Mouse (Mus musculus) v-Abl transformed pro-B cells (cell line): ENCODE measurements around the gene Hmgb4.

Source experiments
- in situ Hi-C, 2 experiments: fragments of 400-800 bp; cut with MboI; formaldehyde crosslinking; loops; one replicate each; pipeline ENCODE4 v1.15.1; 2025; ENCODE audit not compliant: unreplicated experiment in 2 of 2

Hmgb4 gene

DNA sequence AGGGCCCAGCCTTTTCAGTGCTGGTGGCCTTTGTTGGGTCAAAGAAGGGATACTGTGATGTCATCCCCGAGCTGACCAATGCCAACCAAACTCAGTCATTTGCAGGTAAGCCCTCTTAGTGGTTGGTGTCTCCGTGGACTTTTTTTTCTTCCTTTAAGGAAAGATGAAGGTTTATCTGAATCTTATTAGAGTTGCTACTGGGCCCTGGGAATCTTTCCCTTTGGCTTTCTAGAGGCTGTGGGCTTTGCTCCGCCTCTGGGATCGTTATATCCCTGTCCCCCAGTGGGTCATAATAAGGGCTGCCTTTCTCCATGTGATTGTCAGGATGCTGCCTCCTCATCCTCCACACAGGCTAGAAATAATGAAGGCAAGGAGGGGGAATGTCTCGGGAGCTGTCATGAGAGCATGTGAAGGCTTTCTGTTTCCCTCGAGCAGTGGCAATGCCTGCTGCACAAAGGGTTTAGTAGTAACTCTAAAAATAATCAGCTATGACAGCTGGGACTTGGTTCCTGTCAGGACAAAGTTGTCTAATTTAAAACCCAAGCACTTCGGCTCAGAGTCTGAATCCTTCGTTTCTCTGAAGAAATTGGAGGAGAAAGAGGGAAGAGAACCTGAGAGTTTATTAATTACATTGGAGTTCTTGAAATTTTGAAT is at the start of gene Hmgb4:
TSS of gene Hmgb4 (minus strand) at position 51 of the 654 bp plus-strand sequence.
- in situ Hi-C loops, result no loop called here

DNA sequence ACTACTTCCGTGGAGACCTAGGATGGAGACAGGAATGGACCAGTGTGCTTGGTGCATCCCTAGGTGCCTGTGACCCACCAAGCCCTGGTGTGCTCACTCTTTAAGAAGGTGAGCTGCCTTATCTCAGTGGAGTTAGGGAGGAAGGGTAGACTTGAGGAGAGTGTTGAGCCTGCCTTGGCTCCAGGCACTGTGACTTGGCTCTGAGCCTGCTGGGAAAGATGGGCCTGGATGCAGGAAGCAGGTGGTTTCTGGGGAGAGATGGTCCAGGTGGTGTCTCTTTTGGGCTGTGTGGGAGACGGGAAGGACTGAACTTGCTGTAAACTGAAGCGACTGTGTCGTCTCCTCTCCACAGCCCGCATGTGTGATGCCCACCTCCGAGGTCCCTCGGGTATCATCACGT is 45.3 kb upstream of the Hmgb4 start:
- in situ Hi-C loops, result no loop called here

DNA sequence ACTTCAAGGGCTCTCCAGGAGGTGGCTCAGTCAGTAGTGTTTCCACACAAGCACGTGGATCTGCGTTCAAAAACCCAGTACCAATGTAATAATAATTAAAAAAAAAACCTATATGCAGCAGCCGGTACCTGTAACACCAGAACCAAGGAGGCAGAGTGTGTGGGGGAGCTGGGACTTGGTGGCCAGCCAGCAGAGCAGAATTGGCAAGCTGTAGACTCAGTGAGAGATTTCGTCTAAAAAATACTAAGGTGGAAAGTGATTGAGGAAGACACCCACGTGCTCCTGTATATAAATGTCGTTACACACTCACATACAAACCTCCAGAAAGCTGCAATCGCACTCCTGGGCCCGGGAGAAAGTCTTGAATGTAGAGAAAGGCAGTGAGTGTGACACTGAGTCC is 43.3 kb upstream of the Hmgb4 start:
- in situ Hi-C loops, result no loop called here

DNA sequence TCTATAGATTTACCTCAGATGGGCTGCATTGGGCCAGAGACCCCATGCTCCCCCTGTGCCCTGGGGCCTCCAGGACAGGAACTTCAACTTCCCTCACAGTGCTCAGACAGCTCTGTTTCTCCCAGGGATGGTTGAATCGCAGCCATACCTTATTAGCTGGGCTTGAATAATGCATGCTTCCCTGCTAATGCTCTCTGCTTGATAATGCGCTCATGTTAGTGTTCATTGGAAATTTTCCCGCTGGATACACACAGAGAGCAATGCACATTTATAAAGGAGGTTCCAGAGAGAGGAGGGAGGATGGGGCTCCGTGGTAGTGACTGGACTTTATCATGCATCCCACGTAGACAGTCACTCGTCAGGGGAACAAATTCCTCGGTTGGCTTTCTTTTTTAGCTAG is 27.3 kb upstream of the Hmgb4 start:
- in situ Hi-C loops, result no loop called here

GRCm38 (mm10) chr4:128285009-128285408 is 24.3 kb upstream of the Hmgb4 start:
- in situ Hi-C loops, result no loop called here

GRCm38 (mm10) chr4:128275586-128275985 is 14.8 kb upstream of the Hmgb4 start:
- in situ Hi-C loops, result no loop called here

DNA sequence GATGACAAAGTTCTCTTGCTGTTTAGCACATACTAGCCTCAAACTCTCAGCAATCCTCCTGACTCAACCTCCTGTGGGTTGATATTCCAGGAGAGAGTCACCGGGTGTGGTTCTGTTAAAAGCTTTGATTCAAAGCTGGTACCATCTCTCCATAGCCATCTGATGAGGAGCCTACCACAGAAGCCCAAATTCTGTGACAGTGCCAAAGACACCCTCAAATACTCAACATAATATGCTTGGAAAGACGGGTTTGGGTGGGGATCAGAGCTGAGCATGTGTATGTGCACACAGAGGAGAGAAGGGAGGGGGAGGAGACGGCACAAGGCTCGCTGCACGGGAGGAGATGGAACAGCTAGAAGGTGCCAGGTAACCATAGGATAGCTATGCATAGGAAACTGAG is 14.4 kb upstream of the Hmgb4 start:
- in situ Hi-C loops, result no loop called here

DNA sequence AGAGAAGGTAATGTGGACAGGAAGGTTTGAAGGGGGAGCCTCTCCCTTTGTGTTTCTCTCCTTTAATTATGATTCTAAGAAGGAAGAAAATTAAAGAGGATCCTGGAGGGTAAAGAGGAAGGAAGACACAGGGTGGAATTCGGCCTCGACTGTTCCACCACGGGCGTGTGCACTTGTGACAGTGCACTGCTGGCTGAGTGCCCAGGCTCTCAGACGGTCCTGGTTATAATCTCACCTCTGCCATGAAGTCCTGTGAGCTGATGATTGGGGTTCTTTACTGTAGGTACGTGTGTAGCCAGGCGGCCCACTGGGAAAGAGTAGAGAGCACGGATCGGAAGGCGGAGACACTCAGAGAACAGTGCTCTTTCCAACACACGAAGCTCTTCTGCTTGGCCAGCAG is 12.4 kb upstream of the Hmgb4 start:
- in situ Hi-C loops, result no loop called here

DNA sequence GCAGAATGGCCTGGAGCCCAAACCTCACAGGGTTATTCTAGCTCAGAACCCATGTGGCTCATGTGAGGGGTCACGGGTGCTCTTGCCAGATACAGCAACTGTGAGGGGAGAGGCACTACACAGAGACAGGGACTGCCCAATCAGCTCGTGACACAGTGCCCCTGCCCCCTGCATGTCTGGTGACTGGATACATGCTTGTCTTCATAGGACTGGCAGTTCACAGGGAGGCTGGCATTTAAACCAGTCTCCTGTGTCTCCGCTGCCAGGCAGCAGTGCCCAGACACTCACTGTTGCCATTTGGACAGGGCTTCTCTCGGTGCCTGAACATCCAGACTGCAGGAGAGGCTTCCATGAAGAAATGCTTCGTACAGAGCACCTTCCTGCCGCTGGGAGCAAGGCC is 11.7 kb upstream of the Hmgb4 start:
- in situ Hi-C loops, result no loop called here

DNA sequence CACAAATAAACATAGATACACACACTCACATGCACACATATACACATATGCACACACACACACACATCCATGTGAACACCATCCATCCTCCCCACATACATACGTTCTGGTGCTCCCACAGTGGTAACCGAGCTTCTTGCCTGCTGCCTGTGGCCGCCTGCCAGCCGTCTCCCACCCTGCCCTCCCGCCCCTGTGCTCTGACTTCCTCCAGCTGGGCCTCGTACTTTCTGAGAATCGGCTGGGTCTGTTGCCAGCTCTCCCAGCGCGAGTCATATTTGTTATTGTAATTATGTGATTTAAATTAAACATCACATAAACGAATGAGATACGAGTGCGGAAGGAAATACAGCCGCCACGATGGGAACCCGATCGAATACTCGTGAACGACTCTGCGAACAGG is 10.2 kb upstream of the Hmgb4 start:
- in situ Hi-C loops, result no loop called here

DNA sequence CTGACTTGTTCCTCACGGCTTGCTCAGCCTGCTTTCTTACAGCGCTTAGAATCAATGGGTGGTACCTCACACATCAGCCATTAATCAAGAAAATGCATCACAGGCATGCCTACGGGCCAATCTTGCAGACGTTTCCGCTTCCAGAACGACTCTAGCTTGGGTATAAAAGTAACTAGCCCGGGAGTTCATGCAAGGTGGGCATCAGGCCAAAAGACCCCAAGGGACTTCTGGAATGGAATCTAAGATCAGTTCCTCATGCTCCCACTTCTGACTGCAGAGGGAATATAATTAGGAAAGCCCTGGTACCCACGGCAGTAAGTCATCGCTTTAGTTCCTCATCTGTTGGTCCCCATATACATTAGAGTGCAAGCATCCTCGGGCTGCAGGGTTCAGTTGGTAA is 9.4 kb upstream of the Hmgb4 start:
- in situ Hi-C loops, result no loop called here

DNA sequence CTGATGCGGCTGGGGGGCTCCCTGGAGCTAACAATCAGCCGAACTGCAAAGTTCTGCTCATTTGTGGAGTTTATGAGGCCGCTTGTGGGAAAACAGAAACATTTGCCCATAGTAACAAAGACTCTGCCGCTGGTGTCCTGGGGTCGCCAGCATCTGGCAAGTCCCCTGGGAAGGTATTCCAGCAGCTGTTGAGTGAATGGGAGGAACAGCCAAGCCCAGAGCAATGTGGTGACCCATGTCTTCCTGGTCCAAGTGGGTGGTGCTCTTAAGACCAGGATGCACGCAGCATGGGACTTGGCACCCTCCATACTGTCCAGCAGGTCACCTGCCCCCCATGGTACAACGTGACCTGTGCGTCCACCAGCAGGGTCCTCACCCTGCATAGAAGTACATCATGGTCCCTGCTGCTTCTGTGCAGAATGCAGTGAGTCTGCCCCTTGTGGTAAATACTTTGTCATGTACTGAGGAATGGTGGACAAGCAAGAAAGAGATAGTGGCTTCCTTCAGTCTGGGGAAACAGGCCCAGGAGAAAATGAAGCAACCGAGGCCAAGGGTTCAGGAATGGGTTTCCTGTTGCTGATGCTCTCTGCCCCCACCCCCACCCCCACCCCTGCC is 8.6 kb upstream of the Hmgb4 start:
- in situ Hi-C loops, result no loop called here

GRCm38 (mm10) chr4:128265341-128265740 is 4.6 kb upstream of the Hmgb4 start:
- in situ Hi-C loops, result no loop called here

DNA sequence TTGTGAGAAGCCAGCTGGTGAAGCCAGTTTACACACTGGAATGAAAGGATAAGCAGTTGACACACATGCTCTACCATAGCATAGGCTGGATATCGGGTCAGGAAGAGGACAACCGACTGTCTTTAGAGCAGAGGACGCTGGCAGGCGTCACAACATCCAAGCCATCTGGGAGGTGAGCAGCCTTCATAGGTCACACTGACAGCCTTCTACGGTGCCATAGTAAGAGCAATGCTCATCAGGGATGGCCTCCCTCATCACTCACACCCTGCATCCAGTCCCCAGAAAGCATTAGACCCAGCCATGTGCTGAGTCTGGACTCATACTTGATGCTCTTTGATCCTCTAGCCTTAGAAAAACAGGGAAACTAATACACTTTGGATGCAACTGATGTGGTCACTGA is 3.7 kb upstream of the Hmgb4 start:
- in situ Hi-C loops, result no loop called here

DNA sequence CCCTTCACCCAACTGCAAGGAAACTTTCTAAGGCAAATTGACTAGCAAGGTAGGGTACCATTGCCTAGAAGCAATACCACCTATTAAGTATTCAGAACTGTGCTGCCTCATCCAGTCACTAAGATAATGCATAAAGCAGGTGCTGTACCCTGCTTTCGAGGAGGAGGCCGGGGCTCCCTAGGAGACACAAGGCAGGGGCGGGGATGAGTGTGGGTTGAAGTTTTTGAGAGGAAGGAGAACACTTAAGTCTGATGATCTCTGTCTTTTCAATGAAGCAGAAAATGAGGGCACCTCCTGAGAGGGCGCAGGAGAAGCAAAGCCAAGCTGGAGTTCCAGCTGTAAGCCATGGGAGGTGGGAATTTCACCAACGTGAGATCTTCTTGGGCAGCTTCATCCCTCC is 1.5 kb downstream of the Hmgb4 start:
- in situ Hi-C loops, result no loop called here

DNA sequence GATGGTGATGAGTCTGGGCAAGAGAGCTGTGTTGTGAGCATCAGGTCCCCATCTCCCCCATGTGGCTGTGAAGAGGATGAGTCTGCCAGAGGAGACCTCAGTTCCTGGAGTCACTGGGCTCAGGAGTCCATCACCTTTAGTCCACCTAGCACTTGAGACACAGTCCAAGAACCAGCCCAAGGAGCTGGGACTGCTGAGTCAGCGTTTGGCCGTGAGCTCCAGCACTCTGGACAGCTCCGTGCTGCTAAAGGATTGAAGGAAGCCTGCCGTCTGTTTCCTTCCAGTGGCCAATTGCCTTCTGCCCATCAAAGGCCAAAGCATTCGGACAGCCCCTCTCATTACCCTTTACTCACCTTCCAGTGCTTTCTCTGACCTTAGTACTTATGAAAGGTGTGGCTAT is 12.1 kb downstream of the Hmgb4 start:
- in situ Hi-C loops, result no loop called here

DNA sequence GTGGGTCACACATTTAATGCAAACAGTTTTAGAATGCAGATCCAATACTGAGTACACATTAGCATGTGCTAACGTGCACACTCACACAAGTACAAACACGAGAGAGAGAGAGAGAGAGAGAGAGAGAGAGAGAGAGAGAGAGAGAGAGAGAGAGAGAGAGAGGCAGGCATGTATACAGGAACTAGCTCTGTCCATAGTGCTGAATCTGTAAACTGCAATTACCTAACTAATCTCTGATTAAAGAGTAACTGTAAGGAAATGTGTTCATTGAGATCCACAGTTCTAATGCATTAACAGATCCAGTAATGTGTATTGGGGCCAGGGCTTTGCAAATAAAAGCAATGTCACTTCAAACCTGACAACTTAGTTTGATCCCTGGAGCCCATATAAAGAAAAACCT is 15.6 kb downstream of the Hmgb4 start:
- in situ Hi-C loops, result no loop called here

GRCm38 (mm10) chr4:128241854-128242356 is 18.9 kb downstream of the Hmgb4 start:
- in situ Hi-C loops, result no loop called here

GRCm38 (mm10) chr4:128241075-128241853 is 19.5 kb downstream of the Hmgb4 start:
- in situ Hi-C loops, result no loop called here

DNA sequence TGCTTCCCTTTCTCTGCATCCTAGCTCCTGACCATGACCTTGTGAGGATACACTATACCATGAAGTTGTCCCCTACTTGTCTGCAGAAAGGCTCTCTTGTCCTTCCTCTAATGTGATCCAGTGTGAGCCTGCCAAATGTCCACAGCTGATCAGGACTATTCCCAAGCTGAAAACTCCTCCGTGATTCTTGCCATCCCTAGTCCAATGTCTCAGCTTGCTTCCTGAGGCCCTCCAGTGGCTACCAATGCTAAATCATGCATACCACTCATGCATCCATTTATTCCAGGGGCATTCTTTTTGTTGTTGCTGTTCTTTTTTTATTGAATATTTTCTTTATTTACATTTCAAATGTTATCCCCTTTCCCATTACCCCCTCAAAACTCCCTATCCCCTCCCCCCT is 21.6 kb downstream of the Hmgb4 start:
- in situ Hi-C loops, result no loop called here

DNA sequence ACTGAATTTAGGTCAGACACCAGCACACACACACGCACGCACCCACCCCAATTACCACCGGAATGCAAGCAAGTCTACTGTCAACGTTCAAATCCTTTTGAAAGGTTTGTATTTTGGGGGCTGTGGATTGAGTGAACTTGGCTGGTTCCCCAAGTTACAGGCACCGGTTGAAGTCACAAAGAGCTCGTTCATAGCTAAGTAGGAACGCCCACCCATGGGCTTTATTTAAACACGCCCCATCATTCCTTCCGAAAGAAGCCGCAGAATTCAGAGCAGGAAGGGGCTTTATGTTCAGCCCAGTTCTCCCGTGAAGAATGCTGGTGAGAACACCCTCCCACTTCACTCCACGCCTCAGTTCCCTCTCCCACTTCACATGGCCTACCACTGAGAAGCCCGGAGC is 27.3 kb downstream of the Hmgb4 start:
- in situ Hi-C loops, result no loop called here
